Mouse (Mus musculus) adrenal gland, adult 18-20 months (tissue): ENCODE data around the gene Vps13d. TPM values are rescaled to one million over a fixed set of nuclear protein-coding genes. Genes with fewer than 3 reads are reported as not detected.
"Not testable (repeated sequence)": the region's sequence is repeated elsewhere in the genome, so short reads cannot be mapped to it uniquely, and the experiment has no call there.

Experiments
- DNase-seq, 2 experiments: peaks; one replicate each; pipeline ENCODE4 v3.0.0; 2021 to 2022; ENCODE audit warnings: low spot score in 2 of 2
- total RNA-seq, 2 experiments: library from RNA; stranded (reverse); gene quantifications; 1 replicate in 1 of 2; 2 replicates in 1 of 2; pipeline ENCODE4 v1.2.3; 2021

Vps13d gene
- total RNA-seq, 2 experiments from 2014 or later: 48.1 to 71.3 TPM

GRCm38 (mm10) chr4:145213999-145214785 lies 19.4 kb upstream of the Vps13d start:
- peak; percentile 96 for DNase-seq

- no peak for DNase-seq
Measured at GRCm38 (mm10) chr4:145211076-145211475, 16.3 kb upstream of the Vps13d start.

GRCm38 (mm10) chr4:145210564-145210963 lies 15.8 kb upstream of the Vps13d start:
- no peak for DNase-seq

GRCm38 (mm10) chr4:145209690-145210088 lies 14.9 kb upstream of the Vps13d start:
- DNase-seq: no peak

- DNase-seq: no peak
Measured at GRCm38 (mm10) chr4:145209076-145209689, 14.4 kb upstream of the Vps13d start.

- no peak for DNase-seq
Measured at GRCm38 (mm10) chr4:145207718-145208371, 13.0 kb upstream of the Vps13d start.

GRCm38 (mm10) chr4:145204779-145205178 lies 10.0 kb upstream of the Vps13d start:
- DNase-seq: no peak

GRCm38 (mm10) chr4:145203305-145203704 lies 8.5 kb upstream of the Vps13d start:
- no peak for DNase-seq

- no peak for DNase-seq
Measured at GRCm38 (mm10) chr4:145201424-145201823, 6.6 kb upstream of the Vps13d start.

- no peak for DNase-seq
Measured at GRCm38 (mm10) chr4:145199982-145200699, 5.3 kb upstream of the Vps13d start.

GRCm38 (mm10) chr4:145196586-145196985 lies 1.8 kb upstream of the Vps13d start:
- DNase-seq: no peak

- DNase-seq: no peak
Measured at GRCm38 (mm10) chr4:145195172-145195571, 367 bp upstream of the Vps13d start.

GRCm38 (mm10) chr4:145193991-145194511 lies 754 bp downstream of the Vps13d start:
- DNase-seq: peak; percentile 45 to 61

- no peak for DNase-seq
Measured at GRCm38 (mm10) chr4:145193406-145193805, 1.4 kb downstream of the Vps13d start.

GRCm38 (mm10) chr4:145192686-145193085 lies 2.1 kb downstream of the Vps13d start:
- DNase-seq: peak in 1 of 2 experiments; percentile 27

GRCm38 (mm10) chr4:145188561-145188960 lies 6.2 kb downstream of the Vps13d start:
- no peak for DNase-seq

GRCm38 (mm10) chr4:145187619-145188018 lies 7.2 kb downstream of the Vps13d start:
- no peak for DNase-seq

- no peak for DNase-seq
Measured at GRCm38 (mm10) chr4:145178918-145179549, 15.8 kb downstream of the Vps13d start.

- not testable (repeated sequence) for DNase-seq
Measured at GRCm38 (mm10) chr4:145165542-145165941, 29.3 kb downstream of the Vps13d start.

- no peak for DNase-seq
Measured at GRCm38 (mm10) chr4:145164111-145164510, 30.7 kb downstream of the Vps13d start.

GRCm38 (mm10) chr4:145161243-145161642 lies 33.6 kb downstream of the Vps13d start:
- no peak for DNase-seq
